Mouse (Mus musculus): Measurements from ENCODE around the gene Olfr583.

Gene Olfr583

GRCm38 (mm10) chr7:103051000-103051399 lies at the start of gene Olfr583:
TSS of gene Olfr583 (plus strand) at chr7:103051300.
- no peak for DNase-seq (ENCODE audit: low read depth)

DNA sequence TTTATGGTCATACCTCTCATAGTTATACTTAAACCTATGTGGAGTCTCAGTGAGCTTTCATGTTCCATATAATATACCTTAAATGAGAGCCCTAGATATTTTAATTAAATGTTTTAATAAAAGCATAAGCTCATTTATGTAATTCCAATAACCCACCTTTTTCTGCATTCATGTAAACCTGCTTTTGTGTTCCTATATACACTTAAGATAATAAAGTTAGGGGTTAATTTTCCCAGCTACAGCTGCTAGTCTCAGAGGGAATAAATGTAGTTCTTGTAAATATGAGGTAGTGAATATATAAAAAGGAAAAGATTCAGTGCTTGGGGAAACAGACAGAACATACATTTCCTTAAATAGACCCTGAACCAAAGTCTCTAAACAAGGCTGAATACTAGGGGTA lies 13.4 kb upstream of the Olfr583 start, which contains the start of gene Olfr582:
Gene Olfr582 (plus strand): TSS at position 301 of the 400 bp plus-strand sequence.
- DNase-seq (ENCODE audit: low read depth): no peak

GRCm38 (mm10) chr7:103081585-103081984 lies 30.5 kb downstream of the Olfr583 start, which contains the start of gene Olfr584:
TSS of gene Olfr584 (plus strand) at chr7:103081885.
- DNase-seq (ENCODE audit: low read depth): no peak

- no peak for DNase-seq (ENCODE audit: low read depth)
Observed at GRCm38 (mm10) chr7:103097420-103097819, 46.3 kb downstream of the Olfr583 start, which contains the start of gene Olfr585. TSS of gene Olfr585 (plus strand) at chr7:103097720.

All from 416B (cell line).